Mouse (Mus musculus) myocyte (in vitro differentiated cells): ENCODE data around the gene Ube2d1.

Source experiments
- CEBPB ChIP-seq: IDR thresholded peaks from 2 replicates; pipeline ENCODE4 v1.6.1; 2011; ENCODE audit warnings: mild to moderate bottlenecking, moderate library complexity; ENCODE audit not compliant: poor library complexity, insufficient read depth, severe bottlenecking
- E2F4 ChIP-seq: IDR thresholded peaks from one replicate; pipeline ENCODE4 v1.6.1; 2011; ENCODE audit warnings: mild to moderate bottlenecking, control low read depth, moderate library complexity; ENCODE audit not compliant: insufficient read depth
- MAX ChIP-seq: IDR thresholded peaks from one replicate; pipeline ENCODE4 v1.6.1; 2011; ENCODE audit warnings: low read depth, mild to moderate bottlenecking, control low read depth
- MYOD1 ChIP-seq, 3 experiments: IDR thresholded peaks; one replicate each; pipeline ENCODE4 v1.6.1; 2011; ENCODE audit warnings: control low read depth in 2 of 3, low read depth in 2 of 3, mild to moderate bottlenecking in 2 of 3, moderate library complexity in 1 of 3; ENCODE audit not compliant: insufficient read length in 2 of 3, control insufficient read depth in 1 of 3
- MYOG ChIP-seq, 3 experiments: IDR thresholded peaks; one replicate each; pipeline ENCODE4 v1.6.1; 2011; ENCODE audit warnings: control low read depth in 2 of 3, low read depth in 2 of 3, mild to moderate bottlenecking in 2 of 3; ENCODE audit not compliant: insufficient read length in 2 of 3, control insufficient read depth in 1 of 3, insufficient read depth in 1 of 3
- POLR2A ChIP-seq: IDR thresholded peaks from one replicate; pipeline ENCODE4 v1.6.1; 2011; ENCODE audit warnings: low read depth, mild to moderate bottlenecking, control low read depth, moderate library complexity; ENCODE audit not compliant: insufficient read length
- POLR2AphosphoS2 ChIP-seq: IDR thresholded peaks from one replicate; pipeline ENCODE4 v1.6.1; 2011; ENCODE audit warnings: low read depth, control low read depth; ENCODE audit not compliant: insufficient read length
- REST ChIP-seq: IDR thresholded peaks from one replicate; pipeline ENCODE4 v1.6.1; 2011; ENCODE audit warnings: mild to moderate bottlenecking, control low read depth, moderate library complexity; ENCODE audit not compliant: insufficient read depth, insufficient read length
- SRF ChIP-seq: IDR thresholded peaks from one replicate; pipeline ENCODE4 v1.6.1; 2011; ENCODE audit warnings: low read depth; ENCODE audit not compliant: control insufficient read depth, insufficient read length
- TCF12 ChIP-seq: IDR thresholded peaks from one replicate; pipeline ENCODE4 v1.6.1; 2011; ENCODE audit warnings: mild to moderate bottlenecking, control low read depth; ENCODE audit not compliant: poor library complexity, insufficient read depth, severe bottlenecking
- TCF3 ChIP-seq: IDR thresholded peaks from one replicate; pipeline ENCODE4 v1.6.1; 2011; ENCODE audit warnings: low read depth, control low read depth; ENCODE audit not compliant: insufficient read length
- USF1 ChIP-seq: IDR thresholded peaks from one replicate; pipeline ENCODE4 v1.6.1; 2011; ENCODE audit warnings: low read depth, mild to moderate bottlenecking, control low read depth, moderate library complexity

DNA sequence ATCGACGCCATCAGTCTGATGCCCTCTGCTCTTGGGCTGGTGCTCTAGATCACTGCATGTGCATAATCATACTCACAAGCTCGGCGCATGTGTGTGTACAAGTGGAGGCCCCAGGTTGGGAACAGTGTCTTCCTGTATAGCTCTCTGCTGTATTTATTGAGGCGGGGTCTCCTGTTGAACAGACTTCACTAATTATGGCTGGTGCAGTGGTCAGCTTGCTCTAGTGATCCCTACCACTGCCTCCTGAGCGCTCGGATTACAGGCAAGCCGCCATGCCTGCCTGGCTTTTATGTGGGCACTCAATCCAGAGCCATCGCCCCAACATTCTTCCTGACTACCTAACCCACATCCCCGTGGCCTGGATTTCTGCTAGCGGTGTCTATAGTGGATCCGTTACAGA, 45.0 kb upstream of the Ube2d1 start:
- TF ChIP-seq MAX = no peak
- no peak for TF ChIP-seq MYOD1 (IDR thresholded peaks at IDR 0.05; ENCODE audit: control insufficient read depth in 1 of 3, insufficient read length in 2 of 3, low read depth in 2 of 3)
- TF ChIP-seq E2F4 = no peak
- no peak for TF ChIP-seq CEBPB
- no peak for TF ChIP-seq POLR2A
- no peak for TF ChIP-seq SRF
- no peak for TF ChIP-seq USF1
- TF ChIP-seq TCF12 = no peak
- no peak for TF ChIP-seq POLR2AphosphoS2
- no peak for TF ChIP-seq MYOG (IDR thresholded peaks at IDR 0.05; ENCODE audit: control insufficient read depth in 1 of 3, insufficient read depth in 1 of 3, insufficient read length in 2 of 3, low read depth in 2 of 3)
- no peak for TF ChIP-seq TCF3
- no peak for TF ChIP-seq REST
